Mouse (Mus musculus) kidney, adult 8-10 months (tissue): ENCODE data around the gene Gm3238.
A peak's percentile ranks its signal among the peaks of the same experiment; 100 is the strongest.
"Not testable (repeated sequence)": the region's sequence is repeated elsewhere in the genome, so short reads cannot be mapped to it uniquely, and the experiment has no call there.

Experiments used
- DNase-seq, 2 experiments: peaks; one replicate each; pipeline ENCODE4 v3.0.0; 2022

The Gm3238 gene

DNA sequence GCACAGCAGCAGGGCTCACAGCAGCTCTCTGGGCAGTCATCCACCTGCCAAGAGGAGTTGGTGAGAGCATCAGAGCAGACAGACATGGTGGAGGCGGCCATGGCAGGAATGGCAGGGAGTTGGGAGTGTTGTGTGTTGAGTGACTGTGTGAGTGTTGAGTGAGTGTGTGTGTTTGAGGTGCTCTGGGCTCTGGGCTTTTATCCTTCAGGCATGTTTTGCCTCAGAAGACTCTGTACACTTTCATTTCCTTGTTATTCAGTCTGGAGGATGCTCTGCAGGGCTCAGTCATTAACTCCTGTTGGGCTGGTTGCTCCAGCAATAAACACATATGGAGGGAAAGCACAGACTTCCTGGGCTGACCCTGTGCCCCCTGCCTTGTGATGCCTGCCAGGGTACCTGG lies at the start of gene Gm3238:
TSS of gene Gm3238 (minus strand) at position 101 of the 400 bp plus-strand sequence.
- DNase-seq, result not testable (repeated sequence)

DNA sequence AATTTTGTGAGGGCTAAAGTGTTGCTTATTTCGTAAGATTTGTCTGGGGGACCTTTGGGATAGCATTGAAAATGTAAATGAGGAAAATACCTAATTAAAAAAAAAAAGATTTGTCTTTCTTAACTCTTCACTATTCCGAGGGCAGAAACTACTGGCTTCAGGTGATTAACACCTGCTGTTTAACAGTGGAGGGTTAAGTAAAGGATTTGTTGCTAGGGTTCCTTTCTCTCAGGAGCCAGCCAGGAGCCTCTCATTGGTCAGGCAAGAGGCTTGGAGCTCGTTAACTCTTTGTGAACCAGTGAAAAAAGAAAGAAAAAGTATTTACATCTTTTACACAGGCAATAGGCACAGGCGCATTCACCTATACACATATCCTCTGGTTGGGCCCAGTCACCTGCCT lies 48.1 kb upstream of the Gm3238 start:
- no peak for DNase-seq

DNA sequence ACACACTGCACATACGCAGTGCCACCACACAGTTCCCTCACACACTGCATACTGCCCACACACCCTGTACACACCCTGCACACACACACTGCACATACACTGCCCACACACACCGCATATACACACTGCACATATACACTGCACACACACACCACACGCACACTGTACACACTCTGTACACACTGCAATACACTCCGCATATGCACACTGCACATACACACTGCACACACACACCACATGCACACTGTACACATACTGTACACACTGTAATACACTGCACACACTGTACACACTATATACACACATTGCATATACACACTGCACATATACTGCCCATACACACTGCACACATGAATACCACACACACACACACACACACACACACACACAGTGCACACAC lies 47.4 kb upstream of the Gm3238 start:
- DNase-seq, result no peak

DNA sequence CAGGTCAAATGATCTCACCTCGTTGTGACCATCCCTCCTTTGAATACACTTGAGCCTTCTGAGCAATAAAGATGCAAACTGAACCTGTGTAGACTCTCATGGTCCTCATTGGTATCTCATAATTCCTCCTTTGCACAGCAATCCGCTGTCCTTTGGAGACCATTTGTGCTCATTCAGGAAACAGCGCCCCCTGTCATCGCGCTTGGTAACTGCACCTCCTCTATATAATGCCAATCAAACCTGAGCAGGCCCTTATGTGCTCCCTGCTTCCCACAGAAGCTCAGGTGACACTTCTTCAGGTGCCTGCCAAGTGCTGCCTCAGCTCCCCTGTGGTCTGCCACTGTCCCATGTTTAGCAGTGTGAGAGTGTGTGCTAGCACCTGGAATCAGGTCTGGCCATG lies 44.4 kb upstream of the Gm3238 start:
- DNase-seq, result peak in 1 of 2 experiments; percentile 10

DNA sequence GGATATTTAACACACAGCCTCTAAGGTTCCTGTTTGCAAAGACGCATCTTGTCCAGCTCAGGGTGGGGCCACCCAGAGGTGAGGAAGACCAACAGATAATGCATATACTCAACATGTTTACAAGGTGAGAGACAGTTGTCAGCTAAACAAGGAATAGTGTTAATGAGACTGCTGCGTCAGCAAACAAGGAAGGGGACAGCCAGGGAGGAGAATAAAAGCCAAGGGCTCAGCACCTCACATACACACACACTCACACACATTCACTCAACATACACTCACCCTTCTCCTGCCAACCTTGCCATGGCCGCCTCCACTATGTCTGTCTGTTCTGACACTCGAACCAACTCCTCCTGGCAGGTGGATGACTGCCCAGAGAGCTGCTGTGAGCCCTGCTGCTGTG lies 43.3 kb upstream of the Gm3238 start, which contains the start of gene Gm2696:
TSS of gene Gm2696 (plus strand) at position 301 of the 400 bp plus-strand sequence.
- no peak for DNase-seq

DNA sequence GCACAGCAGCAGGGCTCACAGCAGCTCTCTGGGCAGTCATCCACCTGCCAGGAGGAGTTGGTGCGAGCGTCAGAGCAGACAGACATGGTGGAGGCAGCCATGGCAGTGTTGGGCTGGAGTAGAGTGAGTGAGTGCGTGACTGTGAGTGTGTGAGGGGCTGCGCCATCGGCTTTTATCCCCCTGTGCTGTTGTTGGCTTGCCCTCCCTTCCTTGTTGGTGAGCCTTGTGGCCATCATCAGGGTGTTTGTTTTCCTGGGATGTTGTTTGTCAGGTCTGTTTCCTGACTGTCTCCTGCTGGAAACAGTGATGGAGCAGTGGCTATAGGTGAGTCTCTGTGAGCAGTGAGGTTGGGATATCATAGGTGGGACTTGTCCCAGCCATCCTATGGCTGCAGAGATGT lies 40.6 kb upstream of the Gm3238 start, which contains the start of gene Gm9507:
TSS of gene Gm9507 (minus strand) at position 101 of the 400 bp plus-strand sequence.
- DNase-seq, result no peak

DNA sequence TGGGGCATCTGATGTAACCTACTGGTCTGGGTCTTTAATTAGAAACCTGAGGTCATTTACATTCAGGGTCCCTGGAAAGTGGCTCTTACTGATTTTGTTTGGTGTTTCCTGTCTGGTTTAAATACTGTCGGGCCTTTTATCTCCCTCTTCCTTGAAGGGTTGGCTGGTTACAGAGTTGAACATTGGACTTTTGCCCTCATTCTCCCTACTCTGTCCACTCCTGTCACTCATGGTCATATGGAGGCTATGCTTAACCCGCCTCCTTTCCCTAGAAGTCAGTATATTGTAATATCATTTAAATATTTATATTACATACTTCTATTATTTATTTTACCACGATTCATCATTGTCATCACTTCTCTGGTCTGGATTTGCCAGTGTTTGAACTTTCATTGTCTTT lies 33.0 kb upstream of the Gm3238 start:
- no peak for DNase-seq

DNA sequence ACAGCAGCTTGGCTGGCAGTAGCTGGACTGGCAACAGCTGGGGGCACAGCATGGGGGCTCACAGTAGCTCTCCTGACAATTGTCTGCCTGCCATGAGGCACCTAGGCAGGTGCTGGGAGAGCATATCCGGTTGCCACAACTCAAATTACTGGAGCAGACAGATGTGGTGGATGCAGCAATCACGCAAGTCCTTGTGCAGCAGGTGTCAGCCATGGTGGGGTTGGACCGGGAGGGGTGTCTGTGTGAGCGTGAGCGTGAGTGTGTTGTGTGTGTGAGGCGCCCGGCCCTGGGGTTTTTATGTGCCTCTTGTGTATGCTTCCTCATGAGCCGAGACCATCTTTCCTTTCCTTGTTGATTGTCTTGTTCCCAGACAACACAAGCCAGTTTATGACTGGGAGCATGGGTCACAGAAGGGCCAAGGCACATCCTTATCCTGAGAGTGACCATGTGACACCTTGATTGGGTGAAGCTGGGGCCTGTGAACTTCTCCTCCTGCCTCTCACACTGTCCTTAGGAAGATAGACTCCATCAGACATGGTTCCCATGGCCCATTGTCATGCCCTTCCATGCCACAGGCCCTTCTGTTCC lies 27.9 kb upstream of the Gm3238 start, which contains the start of gene Gm19668:
TSS of gene Gm19668 (minus strand) at position 213 of the 588 bp plus-strand sequence.
- no peak for DNase-seq

DNA sequence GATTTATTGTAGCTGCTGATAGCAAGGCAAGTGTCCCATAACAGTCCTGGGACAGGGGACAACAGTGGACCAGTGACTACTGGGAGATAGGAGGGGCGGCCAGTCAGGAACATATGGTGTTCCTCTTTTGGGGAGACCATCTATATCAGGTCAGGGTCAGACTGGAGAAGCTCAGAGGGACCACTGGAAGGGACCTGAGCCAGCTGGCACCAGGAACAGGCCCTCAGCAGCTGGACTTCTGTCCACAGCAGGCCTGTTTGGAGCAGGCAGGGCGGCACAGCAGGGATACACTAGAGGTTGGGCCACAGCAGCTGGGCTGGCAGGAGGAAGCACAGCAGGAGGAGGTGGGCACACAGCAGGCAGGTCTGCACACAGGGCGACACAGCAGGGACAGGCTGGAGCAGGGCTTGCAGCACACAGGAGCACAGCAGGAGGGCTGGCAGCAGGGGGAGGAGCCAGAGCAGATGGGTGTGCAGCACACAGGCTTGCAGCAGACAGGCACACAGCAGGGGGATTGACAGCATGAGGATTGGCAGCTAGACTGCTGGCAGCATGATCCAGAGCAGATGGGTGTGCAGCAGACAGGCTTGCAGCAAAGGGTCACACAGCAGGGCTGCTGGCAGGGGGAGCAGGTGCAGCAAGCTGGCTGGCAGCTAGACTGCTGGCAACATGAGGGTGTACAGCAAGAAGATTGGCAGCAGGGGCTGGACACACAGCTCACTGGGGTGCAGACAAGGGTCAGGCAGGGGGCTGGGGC lies 27.2 kb upstream of the Gm3238 start:
- DNase-seq, result not testable (repeated sequence)

DNA sequence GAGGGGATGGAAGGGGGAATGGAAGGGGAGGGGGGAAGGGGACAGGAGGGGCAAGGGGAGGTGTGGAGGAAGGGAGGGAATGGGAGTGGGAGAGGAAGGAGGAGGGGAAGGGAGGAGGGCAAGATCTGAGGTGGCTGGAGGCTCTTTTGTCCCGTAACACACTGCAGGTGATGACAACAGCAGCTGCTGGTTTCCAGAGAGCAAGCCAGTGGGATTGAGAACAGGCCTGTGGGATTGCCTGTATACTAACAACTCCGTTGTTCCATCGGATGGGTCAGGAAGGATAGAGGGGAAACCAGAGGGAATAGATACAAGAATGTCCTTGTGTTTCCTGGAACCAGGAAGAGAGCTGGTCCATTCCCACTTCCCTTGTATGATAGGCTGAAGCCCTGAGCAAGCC lies 26.6 kb upstream of the Gm3238 start:
- no peak for DNase-seq

DNA sequence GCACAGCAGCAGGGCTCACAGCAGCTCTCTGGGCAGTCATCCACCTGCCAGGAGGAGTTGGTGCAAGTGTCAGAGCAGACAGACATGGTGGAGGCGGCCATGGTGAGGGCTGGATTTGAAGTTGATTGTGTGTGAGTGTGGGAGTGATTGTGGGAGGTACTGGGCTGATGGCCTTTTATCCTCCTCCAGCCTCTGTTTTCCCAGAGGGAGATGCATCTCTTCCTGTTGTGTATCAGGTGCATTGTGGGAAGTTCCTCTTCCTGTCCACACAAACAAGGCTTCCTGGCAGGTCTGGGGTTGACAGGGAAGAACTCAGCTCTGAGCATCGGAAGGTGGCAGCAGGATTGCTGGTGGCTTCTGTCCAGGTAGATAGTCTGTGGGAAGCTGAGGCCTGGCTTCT lies 23.9 kb upstream of the Gm3238 start, which contains the start of gene Gm9639:
TSS of gene Gm9639 (minus strand) at position 101 of the 400 bp plus-strand sequence.
- no peak for DNase-seq

DNA sequence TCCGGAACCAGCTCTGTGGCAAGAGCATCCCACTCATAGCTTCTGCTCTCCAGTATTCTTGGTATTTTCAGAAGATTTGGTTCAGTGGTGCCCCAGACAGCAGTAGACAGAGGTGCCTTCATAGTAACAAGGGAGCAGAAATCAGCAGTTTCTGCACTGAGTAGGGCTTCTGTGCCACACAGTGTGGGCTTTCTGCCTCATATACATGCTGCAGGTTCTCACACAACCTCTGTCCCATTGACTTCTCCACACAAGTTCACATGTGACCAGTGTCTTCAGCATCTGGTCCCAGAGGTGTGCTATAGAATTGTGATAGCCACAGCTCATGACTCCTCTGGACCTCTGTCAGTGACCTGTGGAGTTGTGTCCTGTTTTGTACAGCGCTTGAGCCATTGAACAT lies 17.5 kb upstream of the Gm3238 start:
- no peak for DNase-seq

DNA sequence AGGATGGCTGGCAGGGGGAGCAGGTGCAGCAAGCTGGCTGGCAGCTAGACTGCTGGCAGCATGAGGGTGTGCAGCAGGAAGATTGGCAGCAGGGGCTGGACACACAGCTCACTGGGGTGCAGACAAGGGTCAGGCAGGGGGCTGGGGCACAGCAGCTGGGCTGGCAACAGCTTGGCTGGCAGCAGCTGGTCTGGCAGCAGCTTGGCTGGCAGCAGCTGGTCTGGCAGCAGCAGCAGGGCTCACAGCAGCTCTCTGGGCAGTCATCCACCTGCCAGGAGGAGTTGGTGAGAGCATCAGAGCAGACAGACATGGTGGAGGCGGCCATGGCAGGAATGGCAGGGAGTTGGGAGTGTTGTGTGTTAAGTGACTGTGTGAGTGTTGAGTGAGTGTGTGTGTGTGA lies 16.8 kb upstream of the Gm3238 start, which contains the start of gene Gm7137:
TSS of gene Gm7137 (minus strand) at position 325 of the 400 bp plus-strand sequence.
- DNase-seq, result not testable (repeated sequence)

DNA sequence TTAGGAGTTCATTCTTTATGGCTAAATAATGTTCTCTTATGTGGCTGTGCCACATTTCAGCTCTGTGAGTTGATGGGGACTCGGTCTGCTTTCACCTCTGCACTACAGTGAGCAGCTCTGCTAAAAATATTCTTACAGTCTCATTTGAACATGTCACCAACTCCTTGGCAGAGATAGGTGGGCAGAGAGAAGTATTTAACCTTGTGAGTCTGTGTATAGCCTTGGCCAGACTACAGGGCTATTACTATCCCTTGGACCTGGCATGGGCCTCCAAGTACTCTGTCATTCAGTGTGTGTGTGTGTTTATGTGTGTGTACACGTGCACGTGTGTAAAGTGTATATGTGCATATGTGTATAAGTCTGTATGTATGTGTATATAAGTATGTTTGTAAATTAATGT lies 12.3 kb upstream of the Gm3238 start:
- not testable (repeated sequence) for DNase-seq

DNA sequence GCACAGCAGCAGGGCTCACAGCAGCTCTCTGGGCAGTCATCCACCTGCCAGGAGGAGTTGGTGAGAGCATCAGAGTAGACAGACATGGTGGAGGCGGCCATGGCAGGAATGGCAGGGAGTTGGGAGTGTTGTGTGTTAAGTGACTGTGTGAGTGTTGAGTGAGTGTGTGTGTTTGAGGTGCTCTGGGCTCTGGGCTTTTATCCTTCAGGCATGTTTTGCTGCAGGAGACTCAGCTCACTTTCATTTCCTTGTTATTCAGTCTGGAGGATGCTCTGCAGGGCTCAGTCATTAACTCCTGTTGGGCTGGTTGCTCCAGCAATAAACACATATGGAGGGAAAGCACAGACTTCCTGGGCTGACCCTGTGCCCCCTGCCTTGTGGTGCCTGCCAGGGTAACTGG lies 11.3 kb upstream of the Gm3238 start, which contains the start of gene Gm3250:
TSS of gene Gm3250 (minus strand) at position 101 of the 400 bp plus-strand sequence.
- DNase-seq, result not testable (repeated sequence)

DNA sequence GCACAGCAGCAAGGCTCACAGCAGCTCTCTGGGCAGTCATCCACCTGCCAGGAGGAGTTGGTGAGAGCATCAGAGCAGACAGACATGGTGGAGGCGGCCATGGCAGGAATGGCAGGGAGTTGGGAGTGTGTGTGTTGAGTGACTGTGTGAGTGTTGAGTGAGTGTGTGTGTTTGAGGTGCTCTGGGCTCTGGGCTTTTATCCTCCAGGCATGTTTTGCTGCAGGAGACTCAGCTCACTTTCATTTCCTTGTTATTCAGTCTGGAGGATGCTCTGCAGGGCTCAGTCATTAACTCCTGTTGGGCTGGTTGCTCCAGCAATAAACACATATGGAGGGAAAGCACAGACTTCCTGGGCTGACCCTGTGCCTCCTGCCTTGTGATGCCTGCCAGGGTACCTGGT lies 5.7 kb upstream of the Gm3238 start, which contains the start of gene Gm7138:
TSS of gene Gm7138 (minus strand) at position 101 of the 400 bp plus-strand sequence.
- DNase-seq, result not testable (repeated sequence)

DNA sequence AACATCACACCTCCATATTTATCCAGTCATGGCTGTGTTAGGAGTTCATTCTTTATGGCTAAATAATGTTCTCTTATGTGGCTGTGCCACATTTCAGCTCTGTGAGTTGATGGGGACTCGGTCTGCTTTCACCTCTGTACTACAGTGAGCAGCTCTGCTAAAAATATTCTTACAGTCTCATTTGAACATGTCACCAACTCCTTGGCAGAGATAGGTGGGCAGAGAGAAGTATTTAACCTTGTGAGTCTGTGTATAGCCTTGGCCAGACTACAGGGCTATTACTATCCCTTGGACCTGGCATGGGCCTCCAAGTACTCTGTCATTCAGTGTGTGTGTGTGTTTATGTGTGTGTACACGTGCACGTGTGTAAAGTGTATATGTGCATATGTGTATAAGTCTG lies 1.0 kb upstream of the Gm3238 start:
- DNase-seq, result not testable (repeated sequence)

DNA sequence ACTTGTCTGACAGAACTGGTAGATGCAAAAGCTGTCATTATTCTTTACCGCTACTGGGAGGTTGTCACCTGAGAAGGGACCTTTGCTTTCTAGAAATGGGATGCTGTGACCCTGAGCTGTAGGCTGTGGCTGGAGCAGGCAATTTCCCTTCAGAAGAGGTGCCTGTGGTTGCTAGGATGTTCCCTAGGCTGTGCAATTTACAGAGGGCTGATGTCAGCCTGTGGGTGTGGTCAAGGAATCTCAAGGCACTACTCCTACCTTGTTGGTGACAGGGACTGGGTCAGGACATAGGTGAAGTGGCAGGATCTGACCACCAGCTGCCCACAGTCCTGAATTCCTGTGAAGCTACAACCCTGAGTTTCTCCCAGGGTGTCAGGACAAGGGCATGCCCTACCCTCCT lies 1.4 kb downstream of the Gm3238 start:
- DNase-seq, result no peak

DNA sequence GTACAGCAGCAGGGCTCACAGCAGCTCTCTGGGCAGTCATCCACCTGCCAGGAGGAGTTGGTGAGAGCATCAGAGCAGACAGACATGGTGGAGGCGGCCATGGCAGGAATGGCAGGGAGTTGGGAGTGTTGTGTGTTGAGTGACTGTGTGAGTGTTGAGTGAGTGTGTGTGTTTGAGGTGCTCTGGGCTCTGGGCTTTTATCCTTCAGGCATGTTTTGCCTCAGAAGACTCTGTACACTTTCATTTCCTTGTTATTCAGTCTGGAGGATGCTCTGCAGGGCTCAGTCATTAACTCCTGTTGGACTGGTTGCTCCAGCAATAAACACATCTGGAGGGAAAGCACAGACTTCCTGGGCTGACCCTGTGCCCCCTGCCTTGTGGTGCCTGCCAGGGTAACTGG lies 11.5 kb downstream of the Gm3238 start, which contains the start of gene Gm3233:
TSS of gene Gm3233 (minus strand) at position 101 of the 400 bp plus-strand sequence.
- not testable (repeated sequence) for DNase-seq

DNA sequence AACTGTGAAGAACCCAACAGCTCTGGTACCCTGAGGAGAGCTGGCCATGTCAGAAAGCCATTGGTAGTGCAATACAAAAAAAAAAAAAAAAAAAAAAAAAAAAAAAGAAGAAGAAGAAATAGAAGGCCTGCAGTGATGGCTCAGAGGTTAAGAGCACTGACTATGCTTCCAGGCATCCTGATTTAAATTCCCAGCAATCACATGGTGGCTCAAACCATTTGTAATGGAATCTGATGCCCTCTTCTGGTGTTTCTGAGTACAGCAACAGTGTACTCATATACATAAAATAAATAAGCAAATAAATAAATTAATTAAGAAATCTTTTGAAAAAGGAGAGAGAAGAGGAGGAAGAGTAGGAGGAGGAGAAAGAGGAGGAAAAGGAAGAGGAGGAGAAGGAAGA lies 17.7 kb downstream of the Gm3238 start:
- DNase-seq, result no peak

DNA sequence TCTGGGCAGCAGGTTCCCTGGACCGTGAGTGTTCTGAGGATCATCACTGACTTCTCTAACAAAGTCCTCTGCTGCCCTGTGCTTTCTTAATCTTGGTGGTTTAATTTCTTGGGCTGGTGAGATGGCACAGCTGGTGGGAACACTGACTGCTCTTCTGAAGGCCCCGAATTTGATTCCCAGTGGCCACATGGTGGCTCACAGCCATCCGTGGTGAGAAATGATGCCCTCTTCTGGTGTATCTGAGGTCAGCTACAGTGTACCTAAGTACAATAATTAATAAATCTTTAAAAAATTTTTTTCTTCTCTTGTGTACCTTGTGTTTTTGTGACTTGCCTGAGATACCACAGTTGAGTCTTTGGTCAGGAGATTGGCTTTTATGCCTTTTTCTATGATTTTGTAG lies 18.8 kb downstream of the Gm3238 start:
- DNase-seq, result not testable (repeated sequence)

DNA sequence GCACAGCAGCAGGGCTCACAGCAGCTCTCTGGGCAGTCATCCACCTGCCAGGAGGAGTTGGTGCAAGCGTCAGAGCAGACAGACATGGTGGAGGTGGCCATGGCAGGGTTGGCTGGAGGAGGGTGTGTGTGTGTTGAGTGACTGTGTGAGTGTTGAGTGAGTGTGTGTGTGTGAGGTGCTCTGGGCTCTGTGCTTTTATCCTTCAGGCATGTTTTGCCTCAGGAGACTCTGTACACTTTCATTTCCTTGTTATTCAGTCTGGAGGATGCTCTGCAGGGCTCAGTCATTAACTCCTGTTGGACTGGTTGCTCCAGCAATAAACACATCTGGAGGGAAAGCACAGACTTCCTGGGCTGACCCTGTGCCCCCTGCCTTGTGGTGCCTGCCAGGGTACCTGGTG lies 19.9 kb downstream of the Gm3238 start, which contains the start of gene Gm9736:
TSS of gene Gm9736 (minus strand) at position 101 of the 400 bp plus-strand sequence.
- DNase-seq, result not testable (repeated sequence)

DNA sequence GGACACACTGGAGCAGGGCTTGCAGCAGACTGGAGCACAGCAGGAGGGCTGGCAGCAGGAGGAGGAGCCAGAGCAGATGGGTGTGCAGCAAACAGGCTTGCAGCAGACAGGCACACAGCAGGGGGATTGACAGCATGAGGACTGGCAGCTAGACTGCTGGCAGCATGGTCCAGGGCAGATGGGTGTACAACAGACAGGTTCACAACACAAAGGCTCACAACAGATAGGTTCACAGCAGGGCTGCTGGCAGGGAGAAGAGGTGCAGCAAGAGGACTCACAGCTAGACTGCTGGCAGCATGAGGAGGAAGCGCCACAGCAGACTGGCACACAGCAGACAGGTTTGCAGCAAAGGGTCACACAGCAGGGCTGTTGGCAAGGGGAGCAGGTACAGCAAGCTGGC lies 20.4 kb downstream of the Gm3238 start:
- not testable (repeated sequence) for DNase-seq
